Mouse (Mus musculus): ENCODE results near the gene Rsrc1. TPM values are rescaled to one million over a fixed set of nuclear protein-coding genes. Genes with fewer than 3 reads are reported as not detected.

Rsrc1 gene
- 2.5 TPM for polyA plus RNA-seq (2015; fragmentation: Illumina TruSeq; extraction: RNeasy Lipid Tissue Mini Kit (QIAGEN cat#74804); ENCODE audit: insufficient read depth, low read depth, low replicate concordance)

DNA sequence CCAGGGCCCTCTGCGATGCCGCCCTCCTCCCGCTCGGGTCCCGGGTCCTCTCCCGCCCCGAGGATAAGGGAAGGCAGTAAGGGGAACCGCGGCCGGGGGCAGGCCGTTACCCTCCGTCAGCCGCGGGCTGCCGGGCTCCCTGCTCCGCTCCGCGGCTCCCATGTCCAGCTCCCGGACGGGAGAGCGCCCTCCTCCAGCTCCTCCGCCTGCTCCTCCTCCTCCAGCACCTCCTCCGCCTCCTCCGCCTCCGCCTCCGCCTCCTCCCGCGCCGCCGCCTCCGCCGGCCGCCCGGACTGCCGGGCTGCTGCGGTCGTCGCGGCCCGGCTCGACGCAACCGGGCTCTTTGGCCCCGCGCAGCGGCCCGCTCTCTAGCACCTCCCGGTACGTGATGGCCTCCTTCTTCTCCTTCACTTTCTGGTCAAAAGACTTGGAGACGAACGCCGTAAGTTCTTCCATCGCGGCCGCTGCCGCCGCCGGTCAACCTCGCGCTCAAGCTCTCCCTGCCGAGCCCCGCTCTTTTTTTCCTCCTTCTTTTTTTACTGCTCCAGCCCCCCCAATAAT, at the start of gene Rsrc1:
Rsrc1 (plus strand) TSS at position 290 of the 561 bp plus-strand sequence.

GRCm38 (mm10) chr3:66981706-66982105, 516 bp downstream of the Rsrc1 start, which contains the start of gene Shox2:
Shox2 (minus strand) TSS chr3:66981771.

GRCm38 (mm10) chr3:67373872-67374271, 392.7 kb downstream of the Rsrc1 start, which contains the start of gene Mlf1:
Mlf1 (plus strand) TSS chr3:67374097.

GRCm38 (mm10) chr3:67375063-67375462, 393.9 kb downstream of the Rsrc1 start, which contains the start of gene Gm17402:
Gm17402 (minus strand) TSS chr3:67375163.

Other genes starting within 250 kb of the Rsrc1 start
- not detected for gene Shox2, start 381 bp downstream of the Rsrc1 start, polyA plus RNA-seq (2015; fragmentation: Illumina TruSeq; extraction: RNeasy Lipid Tissue Mini Kit (QIAGEN cat#74804); ENCODE audit: insufficient read depth, low read depth, low replicate concordance)